Mouse (Mus musculus): ENCODE measurements around the gene Slc44a3.

Slc44a3 gene

DNA sequence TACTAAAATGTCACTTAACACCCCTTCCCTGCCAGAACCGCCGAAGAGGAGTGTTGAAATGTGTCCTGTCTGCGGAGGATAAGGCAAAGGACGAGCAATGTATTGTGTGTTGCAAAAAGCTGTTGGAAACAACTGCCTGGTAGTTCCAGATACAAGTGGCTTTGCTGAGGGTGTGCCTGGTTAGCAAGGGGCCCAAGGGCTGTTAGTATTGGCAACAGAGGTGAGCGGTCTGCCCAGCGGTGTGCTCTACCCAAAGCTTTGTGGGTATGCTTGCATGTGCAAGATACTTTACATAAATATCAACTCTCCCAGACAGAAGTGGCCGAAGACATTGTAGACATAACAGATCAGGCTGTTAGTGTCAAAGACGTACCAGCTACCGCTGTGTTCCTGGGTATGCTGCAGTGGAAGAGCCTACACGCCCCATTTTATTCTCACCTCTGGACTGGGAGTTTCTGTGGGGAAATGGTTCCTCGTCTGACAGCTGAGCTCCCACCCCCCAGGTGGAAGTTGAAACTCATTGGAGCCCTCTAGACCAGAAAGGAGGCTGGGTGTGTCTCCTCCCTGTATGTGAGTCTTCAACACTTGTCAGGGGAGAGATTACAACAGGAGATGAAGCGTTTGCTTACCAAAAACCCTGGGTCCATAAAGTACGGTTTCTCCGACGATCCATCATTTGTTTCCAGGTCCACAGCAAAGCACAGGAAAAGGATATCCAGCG lies 71.6 kb downstream of the Slc44a3 start:
- no peak for DNase-seq (ENCODE audit: low read depth)

- no peak for DNase-seq (ENCODE audit: low read depth)
Measured at GRCm38 (mm10) chr3:121458545-121459492, 73.4 kb downstream of the Slc44a3 start.

DNA sequence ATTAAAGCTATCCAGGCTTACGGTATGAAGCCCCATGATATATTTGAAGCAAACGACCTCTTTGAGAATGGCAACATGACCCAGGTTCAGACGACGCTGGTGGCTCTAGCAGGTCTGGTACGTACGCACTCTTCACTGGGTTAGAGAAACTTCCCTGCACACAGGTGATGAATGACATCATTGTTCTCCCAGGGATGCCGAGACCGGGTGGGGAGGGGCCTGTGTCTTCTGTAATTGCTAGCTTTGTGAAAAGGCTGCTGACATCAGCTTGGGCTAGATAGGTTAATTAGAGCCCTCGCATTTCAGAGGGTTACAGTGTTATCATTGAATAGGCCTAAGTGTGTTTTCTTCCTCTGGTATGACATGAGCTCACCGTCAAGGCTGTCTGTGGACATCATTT lies 80.8 kb downstream of the Slc44a3 start:
- no peak for DNase-seq (ENCODE audit: low read depth)

- DNase-seq (ENCODE audit: low read depth), result peak; percentile 43
Measured at GRCm38 (mm10) chr3:121449527-121449926, 82.7 kb downstream of the Slc44a3 start.

DNA sequence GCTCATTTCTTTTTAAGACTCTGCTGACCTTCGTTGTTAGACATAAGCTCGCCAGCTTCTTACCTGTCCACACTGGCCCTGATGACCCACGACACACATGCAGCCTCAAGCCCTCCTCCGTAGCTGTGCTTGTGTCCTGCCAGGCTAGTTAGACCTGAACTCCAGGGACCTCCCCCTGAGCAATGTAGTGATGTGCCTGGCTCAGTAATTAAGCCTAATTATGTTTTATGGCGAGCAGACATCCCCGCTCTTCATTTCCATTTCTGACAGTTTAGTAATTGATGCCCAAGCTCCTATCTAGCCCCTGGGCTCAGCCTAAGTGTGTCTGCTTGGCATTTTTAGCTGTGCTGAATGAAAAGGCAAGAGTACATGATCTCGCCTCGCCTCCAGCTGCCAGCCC lies 83.6 kb downstream of the Slc44a3 start:
- DNase-seq (ENCODE audit: low read depth), result no peak

DNA sequence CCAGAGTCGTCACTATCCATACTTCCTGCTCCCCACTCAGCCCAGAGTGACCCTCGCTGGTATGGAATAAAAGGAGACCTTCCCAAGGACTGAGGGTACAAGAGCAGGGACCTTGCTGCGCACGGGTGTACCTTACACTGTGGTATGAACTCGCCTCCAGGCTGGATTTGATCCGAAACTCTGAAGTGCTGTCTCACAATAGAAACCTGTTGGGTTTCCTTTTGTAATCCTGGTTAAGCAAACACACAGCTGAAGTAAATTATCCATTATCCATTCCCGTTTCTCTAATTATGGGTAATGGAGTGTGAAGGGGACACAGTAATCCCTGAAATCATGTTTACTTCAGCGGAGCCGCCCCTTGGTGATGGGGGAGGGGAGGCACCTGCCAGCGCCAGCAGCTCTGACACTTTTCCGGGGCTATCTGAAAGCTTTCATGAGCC lies 84.2 kb downstream of the Slc44a3 start:
- no peak for DNase-seq (ENCODE audit: low read depth)

- no peak for DNase-seq (ENCODE audit: low read depth)
Measured at GRCm38 (mm10) chr3:121446454-121446853, 85.8 kb downstream of the Slc44a3 start.

DNA sequence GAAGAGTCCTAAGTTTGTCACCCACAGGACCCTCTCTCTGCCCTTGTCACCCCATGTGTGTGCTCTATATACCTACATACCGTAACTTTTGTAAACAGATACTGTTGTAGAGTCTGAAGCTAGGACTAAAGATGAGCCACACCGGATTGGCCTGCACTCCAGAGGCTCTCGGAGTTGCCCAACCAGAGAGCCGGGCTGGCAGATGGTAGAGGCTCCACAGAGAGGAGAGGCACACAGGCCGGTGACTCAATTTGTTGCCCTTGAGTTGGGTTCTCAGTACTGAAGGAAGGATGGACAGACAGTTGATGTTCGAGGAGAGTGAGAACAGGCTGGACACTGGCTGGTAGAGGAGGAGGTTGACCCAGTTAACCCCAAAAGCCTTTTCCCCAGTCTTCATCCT lies 87.8 kb downstream of the Slc44a3 start:
- no peak for DNase-seq (ENCODE audit: low read depth)

DNA sequence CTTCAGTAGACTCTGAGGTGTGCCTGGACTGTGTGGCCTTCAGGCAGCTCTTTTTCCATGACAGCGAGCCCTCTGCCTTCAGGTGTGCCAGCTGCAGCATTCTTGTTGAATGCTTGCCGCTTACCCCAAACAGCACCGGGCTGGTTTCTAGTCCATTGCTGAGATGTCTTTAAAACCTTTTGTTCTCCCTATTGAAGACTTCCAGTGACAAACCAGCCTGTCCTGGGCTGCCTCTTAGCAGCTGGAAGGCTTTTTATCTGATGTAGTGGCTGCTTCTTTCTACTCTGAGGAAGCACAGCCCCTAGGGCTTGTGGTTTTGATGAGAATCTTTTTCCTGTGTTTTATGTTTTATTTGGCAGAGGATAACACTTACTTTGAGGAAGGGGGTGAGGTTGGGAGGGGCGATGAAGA lies 88.3 kb downstream of the Slc44a3 start:
- DNase-seq (ENCODE audit: low read depth), result no peak

GRCm38 (mm10) chr3:121442288-121442687 lies 89.9 kb downstream of the Slc44a3 start:
- no peak for DNase-seq (ENCODE audit: low read depth)

GRCm38 (mm10) chr3:121441504-121441903 lies 90.7 kb downstream of the Slc44a3 start:
- no peak for DNase-seq (ENCODE audit: low read depth)

DNA sequence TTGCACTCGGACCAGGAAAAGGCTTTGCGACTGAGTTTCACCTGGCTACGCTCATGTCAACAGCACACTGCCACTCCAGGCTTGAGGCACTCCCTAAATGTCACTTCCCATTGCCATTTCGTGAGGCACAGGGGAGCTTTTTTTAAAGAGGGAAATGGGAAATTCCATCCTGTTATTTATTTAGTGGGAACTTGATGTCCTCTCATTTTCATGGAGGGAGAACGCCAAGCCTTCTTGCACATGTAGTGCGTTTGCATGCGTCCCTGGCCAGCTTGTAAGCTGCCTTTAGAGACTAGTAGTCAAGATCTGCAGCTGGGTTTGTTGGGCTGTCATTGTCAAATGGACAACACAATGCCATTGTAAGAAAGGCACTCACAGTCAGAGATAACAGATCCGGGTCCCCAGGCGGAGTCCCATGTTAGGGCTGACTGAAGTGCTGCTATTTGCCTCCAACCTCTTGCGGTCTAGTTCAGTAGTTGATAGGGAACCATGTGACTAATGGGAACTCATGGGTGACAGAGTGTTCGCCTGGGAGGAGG lies 92.5 kb downstream of the Slc44a3 start:
- DNase-seq (ENCODE audit: low read depth), result no peak

- DNase-seq (ENCODE audit: low read depth), result no peak
Measured at GRCm38 (mm10) chr3:121437996-121438395, 94.2 kb downstream of the Slc44a3 start.

- DNase-seq (ENCODE audit: low read depth), result no peak
Measured at GRCm38 (mm10) chr3:121437070-121437469, 95.1 kb downstream of the Slc44a3 start.

DNA sequence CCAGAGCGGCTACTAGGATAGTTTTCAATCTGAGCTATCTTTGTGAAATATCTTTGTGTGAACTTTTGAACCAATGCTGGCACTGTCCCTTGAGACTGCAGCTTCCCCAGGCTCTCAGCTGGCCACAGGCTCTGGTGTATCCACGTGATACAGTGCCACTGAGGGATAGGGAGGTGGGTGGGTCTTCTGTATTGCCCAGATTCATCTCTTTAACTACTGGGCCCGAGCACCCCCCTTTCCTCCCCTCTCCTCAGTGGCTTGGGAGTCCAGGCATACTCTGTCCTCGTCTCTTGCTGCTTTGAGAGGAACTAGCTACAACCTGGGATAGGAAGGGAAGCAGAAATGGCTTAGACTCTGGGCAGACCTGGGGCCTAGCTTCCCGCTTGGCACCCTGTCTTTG lies 96.9 kb downstream of the Slc44a3 start:
- no peak for DNase-seq (ENCODE audit: low read depth)

- peak; percentile 83 for DNase-seq (ENCODE audit: low read depth)
Measured at GRCm38 (mm10) chr3:121433968-121434533, 98.2 kb downstream of the Slc44a3 start.

DNA sequence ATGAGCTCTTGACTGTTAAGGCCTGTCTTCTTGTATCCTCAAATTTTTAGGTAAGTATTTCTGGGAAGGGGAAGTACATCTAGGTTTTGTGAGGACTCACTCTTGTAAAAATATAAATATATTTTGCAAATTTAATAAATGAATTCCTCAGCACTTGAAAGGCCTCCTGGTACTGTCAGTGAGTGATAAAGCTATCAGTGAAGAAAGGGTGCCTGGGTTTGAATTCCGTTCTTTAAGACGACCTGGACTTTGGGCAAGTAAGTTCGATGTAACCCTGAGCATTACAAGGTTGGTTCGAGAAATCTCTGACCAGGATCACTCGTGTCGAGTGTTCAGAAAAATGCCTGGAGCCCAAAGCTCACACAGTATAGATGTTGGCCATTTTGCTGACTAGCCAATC lies 98.8 kb downstream of the Slc44a3 start:
- no peak for DNase-seq (ENCODE audit: low read depth)

DNA sequence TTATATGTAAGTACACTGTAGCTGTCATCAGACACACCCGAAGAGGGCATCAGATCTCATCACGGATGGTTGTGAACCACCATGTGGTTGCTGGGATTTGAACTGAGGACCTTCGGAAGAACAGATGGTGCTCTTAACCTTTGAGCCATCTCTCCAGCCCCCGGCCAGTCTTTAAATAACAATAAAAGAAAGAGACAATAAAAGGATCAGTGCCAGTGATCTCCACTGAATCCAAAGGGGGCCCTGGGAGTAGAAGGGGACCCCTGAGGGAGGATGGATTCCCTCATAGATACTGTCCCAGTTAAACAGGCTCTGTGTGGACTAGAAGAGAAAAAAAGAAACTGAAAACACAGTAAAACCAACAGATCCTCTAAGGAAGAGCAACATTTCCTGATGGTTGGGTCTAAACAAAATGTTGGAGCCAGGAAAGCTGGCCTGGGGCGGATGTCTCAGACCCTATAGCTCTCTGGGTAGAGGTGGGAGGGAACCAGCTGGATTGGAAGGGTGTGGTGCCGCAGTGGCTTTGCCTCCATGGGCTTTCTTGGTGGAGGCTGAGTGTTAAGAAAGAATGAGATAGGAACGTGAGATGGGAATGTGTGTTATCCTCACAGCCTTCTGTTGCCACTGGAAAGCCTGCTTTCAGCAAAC lies 101.8 kb downstream of the Slc44a3 start:
- no peak for DNase-seq (ENCODE audit: low read depth)

- no peak for DNase-seq (ENCODE audit: low read depth)
Measured at GRCm38 (mm10) chr3:121429469-121429868, 102.7 kb downstream of the Slc44a3 start.

- no peak for DNase-seq (ENCODE audit: low read depth)
Measured at GRCm38 (mm10) chr3:121428696-121429259, 103.4 kb downstream of the Slc44a3 start.

GRCm38 (mm10) chr3:121428230-121428629 lies 104.0 kb downstream of the Slc44a3 start:
- DNase-seq (ENCODE audit: low read depth), result peak; percentile 48

DNA sequence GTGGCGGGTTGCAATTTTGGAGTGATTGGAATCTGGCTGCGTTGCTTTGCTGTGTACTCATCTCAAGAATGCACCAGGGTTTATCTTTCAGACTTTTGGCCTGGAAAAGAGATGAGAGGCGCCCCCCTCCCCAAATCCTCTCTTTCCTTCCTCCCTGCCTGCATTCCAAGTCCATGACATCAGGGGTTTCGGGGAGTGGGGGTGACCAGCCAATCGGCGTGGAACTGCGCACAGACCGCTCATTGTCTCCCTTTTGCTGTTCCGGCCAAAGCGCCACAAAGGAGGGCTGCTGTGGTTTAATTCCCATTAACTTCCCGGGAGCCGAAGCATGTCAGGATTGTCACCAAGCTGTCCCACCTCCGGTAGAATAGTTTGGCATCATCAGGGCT lies 104.7 kb downstream of the Slc44a3 start:
- DNase-seq (ENCODE audit: low read depth), result peak; percentile 87

All from NIH3T3 (cell line).